Mouse (Mus musculus): ENCODE measurements around the gene Cpne7.

- no peak for TF ChIP-seq CTCF (IDR thresholded peaks at IDR 0.05; ENCODE audit: control insufficient read depth, insufficient read depth, low read length)
- TF ChIP-seq POLR2A (IDR thresholded peaks at IDR 0.05; ENCODE audit: borderline replicate concordance, control insufficient read depth, low read depth, low read length): no peak
Measured at GRCm38 (mm10) chr8:123101244-123101643, 15.9 kb upstream of the Cpne7 start.
